In genomic region chr1:107368944-107369343, GRCm38 (mm10) we compare ENCODE assay signal across 26 mouse cellular contexts. TPM values are rescaled to one million over a fixed set of nuclear protein-coding genes. Genes with fewer than 3 reads are reported as not detected.
DNase-seq lines count a peak whose midpoint lies in the region; ATAC-seq and TF ChIP-seq lines count a peak whose summit lies in the region.
"Had no signal": no experiment of that assay in that cellular context is flagged by ENCODE, and none has a peak within 500 bp of the region (broad histone marks: within the 10 kb centered on the region; RNA-seq: fewer than 3 reads in every experiment).

No protein-coding gene starts in this region.

- no peaks in the 10 kb centered on the region for H3K4me1 ChIP-seq in embryonic facial prominence, embryonic 11.5 days (ENCODE audit: control insufficient read depth, insufficient read depth, low read length)
- no peaks in the 10 kb centered on the region for H3K4me1 ChIP-seq in embryonic facial prominence, embryonic 10.5 days
- peaks cover 5% of the 10 kb centered on the region; the same call in 1 of the 2 replicates for H3K4me1 ChIP-seq in limb, embryonic 12.5 days (replicated peaks)
- no peaks in the 10 kb centered on the region for H3K4me1 ChIP-seq in limb, embryonic 10.5 days
- peaks cover 17% of the 10 kb centered on the region for H3K4me1 ChIP-seq in embryonic facial prominence, embryonic 15.5 days
- H3K4me1 ChIP-seq: hindbrain, embryonic 13.5 days had no signal

- ATAC-seq in embryonic facial prominence, embryonic 11.5 days (replicated peaks; ENCODE audit: insufficient number of reproducible peaks, low FRiP score, low TSS enrichment, low read depth): 0 out of 2 replicates have a peak, but pooled peaks have one; percentile 34
- ATAC-seq in limb, embryonic 12.5 days (ENCODE audit: insufficient number of reproducible peaks, insufficient read depth, low FRiP score, low TSS enrichment, low read depth): peak; percentile 42; the same call in 1 of the 2 replicates
- ATAC-seq in embryonic facial prominence, embryonic 15.5 days (ENCODE audit: insufficient number of reproducible peaks, low FRiP score, low TSS enrichment, low read depth): no peak; the same call in 1 of the 2 replicates
- ATAC-seq: activated CD4-positive, CD25-positive, alpha-beta regulatory T cell, adult 4 months; forebrain, embryonic 13.5 days; intestine, embryonic 16.5 days; Patski had no signal

- TF ChIP-seq CTCF in brain, embryonic 14.5 days (IDR thresholded peaks at IDR 0.05; ENCODE audit: borderline replicate concordance, extremely low read depth, insufficient read depth, insufficient read length): no peak

- intact Hi-C loops in left cerebral cortex, postnatal 36 days (cut with DNase I): no loop called here

- H3K9me3 ChIP-seq in embryonic facial prominence, embryonic 11.5 days (replicated peaks; ENCODE audit: control insufficient read depth, low read length): no peaks in the 10 kb centered on the region
- H3K9me3 ChIP-seq in embryonic facial prominence, embryonic 10.5 days: no peaks in the 10 kb centered on the region
- H3K9me3 ChIP-seq in limb, embryonic 12.5 days: no peaks in the 10 kb centered on the region
- H3K9me3 ChIP-seq in limb, embryonic 10.5 days (replicated peaks): no peaks in the 10 kb centered on the region
- H3K9me3 ChIP-seq in embryonic facial prominence, embryonic 15.5 days (replicated peaks): no peaks in the 10 kb centered on the region
- H3K9me3 ChIP-seq: forebrain, embryonic 13.5 days; hindbrain, embryonic 13.5 days had no signal

- H3K27me3 ChIP-seq in embryonic facial prominence, embryonic 11.5 days (ENCODE audit: control insufficient read depth, insufficient read depth, low read length): no peaks in the 10 kb centered on the region
- H3K27me3 ChIP-seq in embryonic facial prominence, embryonic 10.5 days (replicated peaks; ENCODE audit: low read depth, poor library complexity, severe bottlenecking): no peaks in the 10 kb centered on the region
- no peaks in the 10 kb centered on the region for H3K27me3 ChIP-seq in limb, embryonic 12.5 days
- H3K27me3 ChIP-seq in limb, embryonic 10.5 days (ENCODE audit: low read depth, poor library complexity, severe bottlenecking): no peaks in the 10 kb centered on the region
- no peaks in the 10 kb centered on the region for H3K27me3 ChIP-seq in embryonic facial prominence, embryonic 15.5 days
- H3K27me3 ChIP-seq: forebrain, embryonic 13.5 days; hindbrain, embryonic 13.5 days had no signal

- 84% methylated on average over 2 of the region's 2 CpGs for WGBS in embryonic facial prominence, embryonic 11.5 days
- 93% methylated on average over 2 of the region's 2 CpGs for WGBS in embryonic facial prominence, embryonic 10.5 days
- WGBS in limb, embryonic 12.5 days: 80% methylated on average over 2 of the region's 2 CpGs
- WGBS in limb, embryonic 10.5 days: 84% methylated on average over 2 of the region's 2 CpGs
- 60% methylated on average over 2 of the region's 2 CpGs for WGBS in embryonic facial prominence, embryonic 15.5 days

- no peak overlapping the region for H3K9ac ChIP-seq in embryonic facial prominence, embryonic 11.5 days (replicated peaks; ENCODE audit: low read length)
- no peak overlapping the region for H3K9ac ChIP-seq in limb, embryonic 12.5 days (replicated peaks)
- H3K9ac ChIP-seq in embryonic facial prominence, embryonic 15.5 days: no peak overlapping the region
- H3K9ac ChIP-seq: forebrain, embryonic 13.5 days; hindbrain, embryonic 13.5 days had no signal

- no peak for TF ChIP-seq POLR2A in brain, embryonic 14.5 days (IDR thresholded peaks at IDR 0.05; ENCODE audit: borderline replicate concordance, extremely low read depth, insufficient read depth, insufficient read length, poor library complexity, severe bottlenecking)

- no peak overlapping the region for H3K27ac ChIP-seq in embryonic facial prominence, embryonic 11.5 days (replicated peaks; ENCODE audit: low read depth, low read length)
- H3K27ac ChIP-seq in embryonic facial prominence, embryonic 10.5 days (replicated peaks): no peak overlapping the region
- H3K27ac ChIP-seq in limb, embryonic 12.5 days: no peak overlapping the region
- H3K27ac ChIP-seq in limb, embryonic 10.5 days: no peak overlapping the region
- 0 out of 2 replicates have a peak overlapping the region, but pooled peaks have one; percentile 11 for H3K27ac ChIP-seq in embryonic facial prominence, embryonic 15.5 days (replicated peaks)
- H3K27ac ChIP-seq: forebrain, embryonic 13.5 days; gastrocnemius, adult 2 months; hindbrain, embryonic 13.5 days had no signal

- no peak overlapping the region for H3K4me3 ChIP-seq in embryonic facial prominence, embryonic 11.5 days (ENCODE audit: low read depth, low read length)
- H3K4me3 ChIP-seq in embryonic facial prominence, embryonic 10.5 days: no peak overlapping the region
- no peak overlapping the region for H3K4me3 ChIP-seq in limb, embryonic 12.5 days (replicated peaks)
- H3K4me3 ChIP-seq in limb, embryonic 10.5 days: no peak overlapping the region
- H3K4me3 ChIP-seq in embryonic facial prominence, embryonic 15.5 days (replicated peaks): no peak overlapping the region
- H3K4me3 ChIP-seq: forebrain, embryonic 13.5 days; gastrocnemius, adult 2 months; hindbrain, embryonic 13.5 days had no signal

- peak; percentile 14 for DNase-seq in embryonic facial prominence, embryonic 11.5 days (ENCODE audit: low spot score)
- no peak for DNase-seq in embryonic facial prominence, embryonic 10.5 days (ENCODE audit: low spot score)
- no peak for DNase-seq in limb, embryonic 10.5 days (ENCODE audit: low spot score)
- DNase-seq in brain, embryonic 14.5 days (ENCODE audit: low read depth): peak; percentile 7
- no peak for DNase-seq in right cerebral cortex, postnatal 25 days
- no peak for DNase-seq in left cerebral cortex, postnatal 36 days (ENCODE audit: low spot score in 2 of 2)
- DNase-seq: adrenal gland, postnatal 14 days; cerebellum, adult 2 months; cerebellum, postnatal 14 days; embryo, embryonic 11 days; gastrocnemius, adult 2 months; gastrocnemius, postnatal 36 days; heart, adult 11 months; heart, postnatal 14 days had no signal

- no peak overlapping the region for H3K4me2 ChIP-seq in embryonic facial prominence, embryonic 11.5 days (ENCODE audit: low read depth, low read length)
- H3K4me2 ChIP-seq in limb, embryonic 12.5 days: no peak overlapping the region
- no peak overlapping the region for H3K4me2 ChIP-seq in embryonic facial prominence, embryonic 15.5 days (replicated peaks)
- H3K4me2 ChIP-seq: forebrain, embryonic 13.5 days; hindbrain, embryonic 13.5 days had no signal

- no peaks in the 10 kb centered on the region for H3K36me3 ChIP-seq in embryonic facial prominence, embryonic 11.5 days (replicated peaks; ENCODE audit: control insufficient read depth, insufficient read depth, low read depth, low read length)
- H3K36me3 ChIP-seq in embryonic facial prominence, embryonic 10.5 days (replicated peaks): no peaks in the 10 kb centered on the region
- no peaks in the 10 kb centered on the region for H3K36me3 ChIP-seq in limb, embryonic 12.5 days
- H3K36me3 ChIP-seq in limb, embryonic 10.5 days: no peaks in the 10 kb centered on the region
- no peaks in the 10 kb centered on the region for H3K36me3 ChIP-seq in embryonic facial prominence, embryonic 15.5 days
- H3K36me3 ChIP-seq: hindbrain, embryonic 13.5 days had no signal

RNA-seq across cellular contexts. Expression of gene Serpinb11, which starts 7.9 kb away (rescaled TPM):
- polyA plus RNA-seq in embryonic facial prominence, embryonic 11.5 days (2014; fragmentation: Nextera tagmentation; extraction: Ambion mirVana): not detected in 2 replicates
- not detected in 2 replicates for polyA plus RNA-seq in embryonic facial prominence, embryonic 10.5 days (2016; fragmentation: Nextera tagmentation; extraction: Ambion mirVana)
- polyA plus RNA-seq in limb, embryonic 12.5 days (2016; fragmentation: Nextera tagmentation; extraction: Ambion mirVana): 0.20 TPM in 1 of 2 replicates, not detected in the other
- polyA plus RNA-seq in limb, embryonic 10.5 days (2016; fragmentation: Nextera tagmentation; extraction: Ambion mirVana): not detected in 2 replicates
- polyA plus RNA-seq in brain, embryonic 14.5 days (2012; rRNA removed): not detected in 2 replicates
- polyA plus RNA-seq in embryonic facial prominence, embryonic 15.5 days (2015; fragmentation: Nextera tagmentation; extraction: Ambion mirVana): 22.3 and 34.7 TPM in 2 replicates
- not detected for total RNA-seq in left cerebral cortex, postnatal 36 days (2021)
- total RNA-seq: adrenal gland, adult 18-20 months; adrenal gland, postnatal 14 days; common myeloid progenitor, adult 5-6 weeks; gastrocnemius, adult 2 months; gastrocnemius, postnatal 36 days; heart, postnatal 14 days; hematopoietic stem cell, adult 5-6 weeks had no signal
- polyA plus RNA-seq: activated CD4-positive, CD25-positive, alpha-beta regulatory T cell, adult 4 months; C2C12; cerebellum, adult 2 months; forebrain, embryonic 13.5 days; heart, embryonic 14.5 days; hindbrain, embryonic 13.5 days; intestine, embryonic 16.5 days; Patski had no signal

RNA-seq across cellular contexts. Expression of gene Serpinb7, which starts 30.5 kb away (rescaled TPM):
- not detected in 2 replicates for polyA plus RNA-seq in embryonic facial prominence, embryonic 11.5 days (2014; fragmentation: Nextera tagmentation; extraction: Ambion mirVana)
- polyA plus RNA-seq in embryonic facial prominence, embryonic 10.5 days (2016; fragmentation: Nextera tagmentation; extraction: Ambion mirVana): not detected in 2 replicates
- polyA plus RNA-seq in limb, embryonic 12.5 days (2016; fragmentation: Nextera tagmentation; extraction: Ambion mirVana): 0.24 TPM in 1 of 2 replicates, not detected in the other
- polyA plus RNA-seq in limb, embryonic 10.5 days (2016; fragmentation: Nextera tagmentation; extraction: Ambion mirVana): not detected in 2 replicates
- 0.14 and 0.59 TPM in 2 replicates for polyA plus RNA-seq in brain, embryonic 14.5 days (2012; rRNA removed)
- 28.8 and 32.8 TPM in 2 replicates for polyA plus RNA-seq in embryonic facial prominence, embryonic 15.5 days (2015; fragmentation: Nextera tagmentation; extraction: Ambion mirVana)
- not detected for total RNA-seq in left cerebral cortex, postnatal 36 days (2021)
- total RNA-seq: adrenal gland, adult 18-20 months; adrenal gland, postnatal 14 days; common myeloid progenitor, adult 5-6 weeks; gastrocnemius, postnatal 36 days; heart, postnatal 14 days; hematopoietic stem cell, adult 5-6 weeks had no signal
- polyA plus RNA-seq: activated CD4-positive, CD25-positive, alpha-beta regulatory T cell, adult 4 months; cerebellum, adult 2 months; forebrain, embryonic 13.5 days; heart, embryonic 14.5 days; hindbrain, embryonic 13.5 days had no signal

Comparison
In these comparisons a context has a peak if more than half of its experiments do, and no peak if none do; other contexts are left out.
1. DNase-seq: peak in embryonic facial prominence, embryonic 11.5 days (single experiment) and brain, embryonic 14.5 days (single experiment); none in embryonic facial prominence, embryonic 10.5 days (single experiment), limb, embryonic 10.5 days (single experiment), right cerebral cortex, postnatal 25 days (single experiment) and left cerebral cortex, postnatal 36 days (0 of 2).
2. RNA of gene Serpinb11, which starts 7.9 kb away (polyA plus RNA-seq): 22.3 to 34.7 TPM in embryonic facial prominence, embryonic 15.5 days; not detected in brain, embryonic 14.5 days, not detected in embryonic facial prominence, embryonic 11.5 days, not detected in embryonic facial prominence, embryonic 10.5 days, 0.20 TPM in limb, embryonic 12.5 days and not detected in limb, embryonic 10.5 days; every median in the first group is over 10 times any median in the second.
3. RNA of gene Serpinb7, which starts 30.5 kb away (polyA plus RNA-seq): 28.8 to 32.8 TPM in embryonic facial prominence, embryonic 15.5 days; 0.14 to 0.59 TPM in brain, embryonic 14.5 days, 0.24 TPM in limb, embryonic 12.5 days, not detected in embryonic facial prominence, embryonic 10.5 days, not detected in embryonic facial prominence, embryonic 11.5 days and not detected in limb, embryonic 10.5 days; every median in the first group is over 10 times any median in the second.